Mouse (Mus musculus) liver, adult 2 months (tissue): ENCODE data around the gene Cd69.
A peak's percentile ranks its signal among the peaks of the same experiment; 100 is the strongest.

ENCODE experiments used
- CTCF ChIP-seq: fragments of 200-500 bp; IDR thresholded peaks from 2 replicates; pipeline ENCODE4 v1.5.1; 2011; ENCODE audit warnings: low read depth, low read length, control low read depth
- POLR2A ChIP-seq: fragments of 200-500 bp; IDR thresholded peaks from 2 replicates; pipeline ENCODE4 v1.6.1; 2011; ENCODE audit warnings: low read length, control low read depth; ENCODE audit not compliant: insufficient read depth; ENCODE audit errors: extremely low read depth

DNA sequence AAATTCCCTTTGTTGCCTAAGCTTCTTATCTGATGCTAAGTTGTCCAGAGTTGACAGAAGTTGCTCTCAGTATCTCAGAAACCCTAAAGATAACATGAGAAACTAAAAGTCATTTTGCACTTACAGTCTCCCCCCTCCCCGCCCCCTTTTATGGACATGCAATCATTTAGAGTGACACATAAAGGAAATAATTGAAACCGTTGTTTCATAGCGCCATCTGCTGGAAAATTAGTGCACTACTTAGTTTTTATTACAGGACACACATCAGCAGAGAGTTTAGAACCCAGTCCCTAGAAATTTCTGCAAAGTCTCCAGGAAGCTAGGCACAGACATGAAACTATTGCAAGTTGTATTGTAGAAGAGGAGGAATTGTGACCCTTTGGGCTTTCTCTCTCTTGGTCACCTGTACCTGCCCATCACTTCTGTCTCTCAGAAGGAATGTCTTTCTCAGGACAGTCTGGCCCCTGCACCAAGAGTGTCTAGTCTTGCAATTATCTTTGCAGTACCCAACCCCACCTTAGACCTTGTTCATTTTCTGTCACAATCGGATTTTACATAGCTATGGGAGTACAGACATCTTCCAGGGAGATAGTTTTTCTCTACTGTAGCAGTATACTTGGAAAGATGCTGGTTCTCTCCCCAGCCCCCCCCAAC lies 20.2 kb downstream of the Cd69 start:
- TF ChIP-seq CTCF (peak; percentile 48), POLR2A (no peak)
